Mouse (Mus musculus) MEL (cell line): ENCODE measurements at regions not wholly inside any gene's neighbourhood (a gene's known extent, or its start where the extent isn't known, plus 50 kb on each side); places are given as distances from the start of the nearest gene placed in this dataset.

ENCODE experiments used
- DNase-seq: peaks from one replicate; pipeline ENCODE4 v3.0.0; 2011; ENCODE audit warnings: low read depth, low spot score
- H3K27ac ChIP-seq: 2 replicates; pipeline ENCODE4 v1.5.1; 2012; ENCODE audit warnings: low read depth, mild to moderate bottlenecking, control low read depth, low read length, moderate library complexity; ENCODE audit not compliant: control insufficient read depth
- H3K27me3 ChIP-seq, 2 experiments: fragments of 150-350 bp in 1 of 2; sonication (generic) in 1 of 2; 2 replicates each; pipeline ENCODE4 v1.6.1; 2012; ENCODE audit warnings: low read length in 2 of 2, mild to moderate bottlenecking in 2 of 2, improper control_type of control experiment in 1 of 2, moderate library complexity in 1 of 2; ENCODE audit not compliant: insufficient read depth in 2 of 2, control insufficient read depth in 1 of 2
- H3K36me3 ChIP-seq, 2 experiments: 2 replicates each; pipeline ENCODE4 v1.6.1; 2012 to 2014; ENCODE audit warnings: low read length in 2 of 2, improper control_type of control experiment in 1 of 2, inconsistent platforms in 1 of 2, mild to moderate bottlenecking in 1 of 2; ENCODE audit not compliant: insufficient read depth in 2 of 2, control insufficient read depth in 1 of 2
- H3K4me1 ChIP-seq, 2 experiments: fragments of 150-350 bp in 1 of 2; sonication (generic) in 1 of 2; 2 replicates each; pipeline ENCODE4 v1.6.1; 2012; ENCODE audit warnings: low read length in 2 of 2, improper control_type of control experiment in 1 of 2, mild to moderate bottlenecking in 1 of 2; ENCODE audit not compliant: insufficient read depth in 2 of 2, control insufficient read depth in 1 of 2
- H3K4me3 ChIP-seq, 2 experiments: fragments of 150-350 bp in 1 of 2; sonication (generic) in 1 of 2; 2 replicates each; pipeline ENCODE4 v1.5.1; 2012; ENCODE audit warnings: low read depth in 2 of 2, low read length in 2 of 2, mild to moderate bottlenecking in 2 of 2, moderate library complexity in 2 of 2, control low read depth in 1 of 2, improper control_type of control experiment in 1 of 2; ENCODE audit not compliant: control insufficient read depth in 1 of 2, insufficient read depth in 1 of 2
- H3K79me2 ChIP-seq: 2 replicates; pipeline ENCODE4 v1.6.1; 2012; ENCODE audit warnings: mild to moderate bottlenecking, low read length, moderate library complexity; ENCODE audit not compliant: control insufficient read depth, poor library complexity, insufficient read depth
- H3K9ac ChIP-seq: 2 replicates; pipeline ENCODE4 v1.6.1; 2012; ENCODE audit warnings: low read depth, mild to moderate bottlenecking, control low read depth, low read length, moderate library complexity; ENCODE audit not compliant: control insufficient read depth, poor library complexity, severe bottlenecking
- H3K9me3 ChIP-seq: fragments of 150-350 bp; sonication (generic); replicated peaks from 2 replicates; pipeline ENCODE4 v1.6.1; 2012; ENCODE audit warnings: mild to moderate bottlenecking, low read length, improper control_type of control experiment, moderate library complexity; ENCODE audit not compliant: insufficient read depth
- CHD1 ChIP-seq: IDR thresholded peaks from 2 replicates; pipeline ENCODE4 v1.6.1; 2012; ENCODE audit warnings: low read depth, mild to moderate bottlenecking, inconsistent platforms, low read length, improper control_type of control experiment
- CHD2 ChIP-seq: IDR thresholded peaks from 2 replicates; pipeline ENCODE4 v1.6.1; 2011; ENCODE audit warnings: low read length, improper control_type of control experiment
- ELF1 ChIP-seq: IDR thresholded peaks from 2 replicates; pipeline ENCODE4 v1.6.1; 2014; ENCODE audit warnings: low read depth, mild to moderate bottlenecking, inconsistent platforms, low read length, improper control_type of control experiment, moderate library complexity
- EP300 ChIP-seq, 2 experiments: IDR thresholded peaks; 2 replicates each; pipeline ENCODE4 v1.6.1; 2011; ENCODE audit warnings: improper control_type of control experiment in 2 of 2, low read length in 2 of 2, low read depth in 1 of 2, mild to moderate bottlenecking in 1 of 2
- GABPA ChIP-seq: IDR thresholded peaks from 2 replicates; pipeline ENCODE4 v1.6.1; 2012; ENCODE audit warnings: low read depth, mild to moderate bottlenecking, inconsistent platforms, low read length, improper control_type of control experiment, moderate library complexity
- HCFC1 ChIP-seq: IDR thresholded peaks from 2 replicates; pipeline ENCODE4 v1.6.1; 2012; ENCODE audit warnings: low read depth, mild to moderate bottlenecking, inconsistent platforms, low read length, improper control_type of control experiment, moderate library complexity
- JUND ChIP-seq: IDR thresholded peaks from 2 replicates; pipeline ENCODE4 v1.6.1; 2011; ENCODE audit warnings: low read depth, mild to moderate bottlenecking, improper control_type of control experiment, low read length
- MAX ChIP-seq: IDR thresholded peaks from 2 replicates; pipeline ENCODE4 v1.6.1; 2011; ENCODE audit warnings: low read length, improper control_type of control experiment
- MAZ ChIP-seq: IDR thresholded peaks from 2 replicates; pipeline ENCODE4 v1.6.1; 2012; ENCODE audit warnings: low read depth, mild to moderate bottlenecking, inconsistent platforms, low read length, improper control_type of control experiment
- MEF2A ChIP-seq: IDR thresholded peaks from 2 replicates; pipeline ENCODE4 v1.6.1; 2014; ENCODE audit warnings: low read depth, mild to moderate bottlenecking, inconsistent platforms, low read length, improper control_type of control experiment; ENCODE audit not compliant: poor library complexity, insufficient replicate concordance, severe bottlenecking; ENCODE audit errors: extremely low read depth
- MXI1 ChIP-seq: IDR thresholded peaks from 2 replicates; pipeline ENCODE4 v1.6.1; 2011; ENCODE audit warnings: mild to moderate bottlenecking, low read depth, low read length, improper control_type of control experiment
- NRF1 ChIP-seq: IDR thresholded peaks from 2 replicates; pipeline ENCODE4 v1.6.1; 2014; ENCODE audit warnings: low read depth, mild to moderate bottlenecking, inconsistent platforms, low read length, improper control_type of control experiment, moderate library complexity; ENCODE audit not compliant: poor library complexity, insufficient read depth, severe bottlenecking
- POLR2AphosphoS2 ChIP-seq: IDR thresholded peaks from 2 replicates; pipeline ENCODE4 v1.6.1; 2011; ENCODE audit warnings: low read length, improper control_type of control experiment
- RAD21 ChIP-seq: IDR thresholded peaks from 2 replicates; pipeline ENCODE4 v1.6.1; 2011; ENCODE audit warnings: mild to moderate bottlenecking, low read depth, low read length, improper control_type of control experiment
- UBTF ChIP-seq: IDR thresholded peaks from 2 replicates; pipeline ENCODE4 v1.6.1; 2012; ENCODE audit warnings: low read depth, mild to moderate bottlenecking, inconsistent platforms, low read length, improper control_type of control experiment, moderate library complexity, borderline replicate concordance; ENCODE audit not compliant: insufficient read depth
- ZKSCAN1 ChIP-seq: IDR thresholded peaks from 2 replicates; pipeline ENCODE4 v1.6.1; 2012; ENCODE audit warnings: low read depth, mild to moderate bottlenecking, inconsistent platforms, low read length, improper control_type of control experiment, moderate library complexity
- ZMIZ1 ChIP-seq: IDR thresholded peaks from 2 replicates; pipeline ENCODE4 v1.6.1; 2012; ENCODE audit warnings: low read depth, mild to moderate bottlenecking, inconsistent platforms, low read length, improper control_type of control experiment, moderate library complexity
- ZNF384 ChIP-seq: IDR thresholded peaks from 2 replicates; pipeline ENCODE4 v1.6.1; 2012; ENCODE audit warnings: low read depth, mild to moderate bottlenecking, inconsistent platforms, low read length, improper control_type of control experiment

DNA sequence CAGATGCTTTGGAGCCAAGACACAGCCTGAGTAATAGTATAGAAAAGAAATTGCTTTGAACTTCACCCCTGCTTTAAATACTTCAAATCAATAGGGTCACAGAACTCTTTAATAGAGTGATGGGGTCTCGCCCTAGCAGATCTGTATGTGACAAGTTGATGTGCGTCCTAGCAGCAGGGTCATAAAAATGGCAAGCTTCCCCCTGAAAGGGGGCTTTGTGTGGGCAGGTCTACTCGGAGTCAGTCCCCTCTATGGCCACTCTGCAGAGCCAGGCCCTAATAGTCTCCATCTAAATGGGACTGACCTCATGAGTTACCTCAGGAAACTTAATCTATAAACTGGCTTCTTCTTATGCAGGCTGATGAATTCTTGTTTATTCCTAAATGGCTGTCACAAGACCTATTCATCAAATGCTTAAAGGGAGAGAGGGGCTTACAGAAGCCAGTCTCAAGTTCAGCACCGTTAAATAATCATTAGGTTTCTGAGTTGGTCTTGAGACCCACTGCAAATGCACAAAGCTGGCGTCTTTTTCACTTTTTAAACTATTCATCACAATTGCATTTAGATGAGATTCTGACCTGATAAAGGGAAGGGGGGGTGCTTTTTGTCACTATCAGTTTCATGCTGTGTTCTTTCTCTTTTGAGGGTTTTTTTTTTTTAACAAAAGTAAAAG lies 457.0 kb upstream of the Fam92a start:
- no peak overlapping the region for H3K27ac ChIP-seq
- no peaks in the 10 kb centered on the region for H3K36me3 ChIP-seq
- no peaks in the 10 kb centered on the region for H3K9me3 ChIP-seq
- no peak for DNase-seq
- H3K4me3 ChIP-seq, result no peak overlapping the region
- no peak overlapping the region for H3K9ac ChIP-seq
- H3K4me1 ChIP-seq, result no peaks in the 10 kb centered on the region
- H3K27me3 ChIP-seq, result no peaks in the 10 kb centered on the region
- no peaks in the 10 kb centered on the region for H3K79me2 ChIP-seq
- TF ChIP-seq HCFC1 (no peak), NRF1 (no peak)

DNA sequence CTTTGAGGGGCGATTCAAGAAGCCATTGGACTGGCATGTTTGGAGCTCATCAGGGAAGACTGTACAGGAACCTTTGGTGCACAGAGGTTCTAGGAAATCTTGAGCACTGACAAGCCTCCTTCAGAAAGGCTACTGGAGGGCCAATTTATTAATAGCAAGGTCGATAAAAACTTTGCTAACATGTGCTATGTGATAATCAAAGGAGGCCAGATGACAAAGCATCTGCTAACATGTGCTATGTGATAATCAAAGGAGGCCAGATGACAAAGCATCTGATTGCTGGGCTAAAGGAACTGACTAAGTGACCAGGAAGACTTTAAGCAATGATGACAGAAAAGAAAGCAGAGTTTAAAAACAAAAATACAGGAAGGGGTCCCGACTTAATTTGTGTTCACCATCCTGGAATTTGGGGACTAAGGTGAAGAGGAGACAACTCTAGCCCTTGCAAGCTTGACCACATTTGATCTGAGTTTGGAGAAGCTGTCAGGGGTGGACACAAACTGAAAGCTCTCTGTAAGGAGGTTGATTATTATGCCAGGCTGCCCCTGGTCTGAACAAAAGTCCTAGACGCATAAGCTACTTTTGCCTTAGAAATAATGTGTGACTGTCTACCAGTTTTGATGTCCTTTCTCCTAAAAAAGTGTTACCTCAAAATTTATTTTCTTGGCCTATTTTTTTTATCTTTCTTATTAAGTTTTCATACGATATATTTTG lies 455.5 kb upstream of the Fam92a start:
- no peaks in the 10 kb centered on the region for H3K36me3 ChIP-seq
- H3K9me3 ChIP-seq, result no peaks in the 10 kb centered on the region
- no peaks in the 10 kb centered on the region for H3K79me2 ChIP-seq
- DNase-seq, result no peak
- H3K4me1 ChIP-seq, result no peaks in the 10 kb centered on the region
- no peak for TF ChIP-seq MAZ
- no peak for TF ChIP-seq POLR2AphosphoS2
- H3K27me3 ChIP-seq, result no peaks in the 10 kb centered on the region
- H3K4me3 ChIP-seq, result no peak overlapping the region
- H3K27ac ChIP-seq, result no peak overlapping the region
- H3K9ac ChIP-seq, result no peak overlapping the region

DNA sequence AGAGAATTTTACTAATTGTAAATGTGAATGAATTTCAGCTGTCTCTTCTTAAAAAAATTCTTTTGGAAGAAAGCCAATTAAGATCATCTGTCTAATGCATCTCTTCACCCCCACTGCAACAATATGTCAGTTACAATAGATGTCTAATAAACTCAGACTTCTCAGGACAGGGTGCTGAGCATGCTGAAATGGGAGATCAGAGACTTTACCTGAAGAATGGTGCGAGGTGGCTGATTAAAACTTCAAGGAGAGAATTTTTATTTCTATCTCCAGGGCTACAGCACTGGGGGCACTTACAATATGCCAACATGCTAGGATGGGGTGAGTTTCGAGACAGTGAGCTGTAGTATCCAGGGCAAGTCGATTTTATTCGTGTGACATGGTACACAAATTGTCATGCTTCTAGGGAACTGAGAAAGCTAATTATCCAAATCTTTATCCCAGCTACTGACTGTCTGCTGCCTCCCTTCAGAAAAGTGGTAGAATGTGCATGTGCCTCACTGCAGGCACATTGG lies 449.0 kb upstream of the Fam92a start:
- Histone ChIP-seq H3K4me1 (no peaks in the 10 kb centered on the region), H3K79me2 (no peaks in the 10 kb centered on the region), H3K9me3 (no peaks in the 10 kb centered on the region), H3K27ac (no peak overlapping the region), H3K36me3 (no peaks in the 10 kb centered on the region), H3K4me3 (no peak overlapping the region), H3K27me3 (no peaks in the 10 kb centered on the region), H3K9ac (no peak overlapping the region)
- DNase-seq, result no peak
- TF ChIP-seq UBTF, result no peak
- no peak for TF ChIP-seq CHD1
- TF ChIP-seq MAX, result no peak
- TF ChIP-seq MEF2A, result no peak
- TF ChIP-seq ELF1, result no peak
- no peak for TF ChIP-seq ZMIZ1
- TF ChIP-seq JUND, result no peak
- TF ChIP-seq GABPA, result no peak
- no peak for TF ChIP-seq ZKSCAN1
- TF ChIP-seq EP300 (IDR thresholded peaks at IDR 0.05; ENCODE audit: low read depth in 1 of 2, low read length in 2 of 2), result no peak
- no peak for TF ChIP-seq MXI1
- TF ChIP-seq POLR2AphosphoS2, result no peak
- TF ChIP-seq RAD21, result no peak
- no peak for TF ChIP-seq ZNF384
- no peak for TF ChIP-seq CHD2
